Mouse (Mus musculus): Measurements from ENCODE around the gene Cyb5r3. TPM values are rescaled to one million over a fixed set of nuclear protein-coding genes. Genes with fewer than 3 reads are reported as not detected.

The Cyb5r3 gene
- polyA plus RNA-seq, 1 experiment from 2014 or later: 154 TPM

DNA sequence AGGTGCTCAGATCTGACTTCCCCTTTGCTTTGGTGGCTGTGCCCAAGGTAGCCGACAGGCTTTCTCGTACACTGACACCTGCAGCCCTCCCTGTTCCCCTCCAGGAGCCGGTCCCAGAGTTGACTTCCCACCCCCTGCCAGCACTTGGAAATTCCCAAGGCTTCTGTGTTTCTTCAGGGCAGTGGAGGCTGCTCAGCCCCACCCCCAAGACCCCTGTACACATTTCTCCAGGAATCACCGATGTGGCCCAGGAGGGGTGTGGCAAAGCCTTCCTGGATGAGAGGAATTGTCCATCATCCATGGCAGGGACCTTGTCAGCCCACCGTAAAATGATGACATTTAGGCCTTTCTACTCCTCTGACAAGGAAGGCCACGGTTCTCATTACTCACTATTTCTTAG, 61.1 kb downstream of the Cyb5r3 start:
- Histone ChIP-seq H3K9ac (ENCODE audit: low read depth, low read length) (no peak overlapping the region), H3K4me3 (ENCODE audit: low read depth, low read length) (no peak overlapping the region), H3K4me2 (no peak overlapping the region), H3K36me3 (ENCODE audit: control insufficient read depth, insufficient read depth, low read length) (0 out of 2 replicates have a peak, but pooled peaks cover 7% of the 10 kb centered on the region), H3K9me3 (replicated peaks; ENCODE audit: control insufficient read depth, low read length) (no peaks in the 10 kb centered on the region), H3K27me3 (ENCODE audit: control insufficient read depth, insufficient read depth, low read length) (no peaks in the 10 kb centered on the region), H3K27ac (ENCODE audit: low read depth, low read length) (no peak overlapping the region), H3K4me1 (ENCODE audit: control insufficient read depth, insufficient read depth, low read length) (peaks cover 3% of the 10 kb centered on the region)
- 44% methylated on average over 6 of the region's 6 CpGs for WGBS (ENCODE audit: insufficient replicate concordance)
- ATAC-seq (replicated peaks; ENCODE audit: insufficient number of reproducible peaks, low FRiP score, low TSS enrichment): no peak

GRCm38 (mm10) chr15:83107814-83108213, 64.6 kb downstream of the Cyb5r3 start:
- Histone ChIP-seq H3K4me3 (ENCODE audit: low read depth, low read length) (no peak overlapping the region), H3K27ac (ENCODE audit: low read depth, low read length) (no peak overlapping the region), H3K4me2 (no peak overlapping the region), H3K9me3 (replicated peaks; ENCODE audit: control insufficient read depth, low read length) (no peaks in the 10 kb centered on the region), H3K27me3 (ENCODE audit: control insufficient read depth, insufficient read depth, low read length) (no peaks in the 10 kb centered on the region), H3K9ac (ENCODE audit: low read depth, low read length) (no peak overlapping the region), H3K4me1 (ENCODE audit: control insufficient read depth, insufficient read depth, low read length) (no peaks in the 10 kb centered on the region; the same call in 1 of the 2 replicates), H3K36me3 (ENCODE audit: control insufficient read depth, insufficient read depth, low read length) (no peaks in the 10 kb centered on the region; the same call in 1 of the 2 replicates)
- 64% methylated on average over 6 of the region's 6 CpGs for WGBS (ENCODE audit: insufficient replicate concordance)
- no peak for ATAC-seq (replicated peaks; ENCODE audit: insufficient number of reproducible peaks, low FRiP score, low TSS enrichment)

- no peak overlapping the region for H3K4me2 ChIP-seq
- H3K4me3 ChIP-seq (ENCODE audit: low read depth, low read length): no peak overlapping the region
- no peaks in the 10 kb centered on the region; the same call in 1 of the 2 replicates for H3K36me3 ChIP-seq (ENCODE audit: control insufficient read depth, insufficient read depth, low read length)
- 74% methylated on average over 6 of the region's 6 CpGs for WGBS (ENCODE audit: insufficient replicate concordance)
- no peak overlapping the region for H3K27ac ChIP-seq (ENCODE audit: low read depth, low read length)
- ATAC-seq (replicated peaks; ENCODE audit: insufficient number of reproducible peaks, low FRiP score, low TSS enrichment): no peak
- no peaks in the 10 kb centered on the region for H3K27me3 ChIP-seq (ENCODE audit: control insufficient read depth, insufficient read depth, low read length)
- H3K4me1 ChIP-seq (ENCODE audit: control insufficient read depth, insufficient read depth, low read length): peaks cover 5% of the 10 kb centered on the region
- H3K9me3 ChIP-seq (replicated peaks; ENCODE audit: control insufficient read depth, low read length): no peaks in the 10 kb centered on the region
- no peak overlapping the region for H3K9ac ChIP-seq (ENCODE audit: low read depth, low read length)
Observed at GRCm38 (mm10) chr15:83106426-83106825, 66.0 kb downstream of the Cyb5r3 start.

Other genes starting within 250 kb of the Cyb5r3 start
- gene Tcf20, start 184.7 kb downstream of the Cyb5r3 start, polyA plus RNA-seq (2014; fragmentation: Nextera tagmentation; extraction: Ambion mirVana): 6.7 TPM in 2 replicates
- 1.6 and 1.7 TPM in 2 replicates for gene Nfam1, start 139.3 kb downstream of the Cyb5r3 start, polyA plus RNA-seq (2014; fragmentation: Nextera tagmentation; extraction: Ambion mirVana)
- 56.4 and 68.5 TPM in 2 replicates for gene Serhl, start 83.1 kb downstream of the Cyb5r3 start, polyA plus RNA-seq (2014; fragmentation: Nextera tagmentation; extraction: Ambion mirVana)
- 34.9 and 42.7 TPM in 2 replicates for gene Rrp7a, start 49.8 kb downstream of the Cyb5r3 start, polyA plus RNA-seq (2014; fragmentation: Nextera tagmentation; extraction: Ambion mirVana)
- 88.5 and 89.4 TPM in 2 replicates for gene Poldip3, start 23.2 kb downstream of the Cyb5r3 start, polyA plus RNA-seq (2014; fragmentation: Nextera tagmentation; extraction: Ambion mirVana)
- gene A4galt, start 79.2 kb upstream of the Cyb5r3 start, polyA plus RNA-seq (2014; fragmentation: Nextera tagmentation; extraction: Ambion mirVana): 0.17 and 0.55 TPM in 2 replicates
- gene Arfgap3, start 177.7 kb upstream of the Cyb5r3 start, polyA plus RNA-seq (2014; fragmentation: Nextera tagmentation; extraction: Ambion mirVana): 29.9 and 34.4 TPM in 2 replicates